Mouse (Mus musculus) MEL (cell line): ENCODE data around the gene Nr1h3. TPM values are rescaled to one million over a fixed set of nuclear protein-coding genes. Genes with fewer than 3 reads are reported as not detected.
A peak's percentile ranks its signal among the peaks of the same experiment; 100 is the strongest.

Source experiments
- DNase-seq: peaks from one replicate; pipeline ENCODE4 v3.0.0; 2011; ENCODE audit warnings: low read depth, low spot score
- H3K27ac ChIP-seq: 2 replicates; pipeline ENCODE4 v1.5.1; 2012; ENCODE audit warnings: low read depth, mild to moderate bottlenecking, control low read depth, low read length, moderate library complexity; ENCODE audit not compliant: control insufficient read depth
- H3K27me3 ChIP-seq, 2 experiments: fragments of 150-350 bp in 1 of 2; sonication (generic) in 1 of 2; 2 replicates each; pipeline ENCODE4 v1.6.1; 2012; ENCODE audit warnings: low read length in 2 of 2, mild to moderate bottlenecking in 2 of 2, improper control_type of control experiment in 1 of 2, moderate library complexity in 1 of 2; ENCODE audit not compliant: insufficient read depth in 2 of 2, control insufficient read depth in 1 of 2
- H3K36me3 ChIP-seq, 2 experiments: 2 replicates each; pipeline ENCODE4 v1.6.1; 2012 to 2014; ENCODE audit warnings: low read length in 2 of 2, improper control_type of control experiment in 1 of 2, inconsistent platforms in 1 of 2, mild to moderate bottlenecking in 1 of 2; ENCODE audit not compliant: insufficient read depth in 2 of 2, control insufficient read depth in 1 of 2
- H3K4me1 ChIP-seq, 2 experiments: fragments of 150-350 bp in 1 of 2; sonication (generic) in 1 of 2; 2 replicates each; pipeline ENCODE4 v1.6.1; 2012; ENCODE audit warnings: low read length in 2 of 2, improper control_type of control experiment in 1 of 2, mild to moderate bottlenecking in 1 of 2; ENCODE audit not compliant: insufficient read depth in 2 of 2, control insufficient read depth in 1 of 2
- H3K4me3 ChIP-seq, 2 experiments: fragments of 150-350 bp in 1 of 2; sonication (generic) in 1 of 2; 2 replicates each; pipeline ENCODE4 v1.5.1; 2012; ENCODE audit warnings: low read depth in 2 of 2, low read length in 2 of 2, mild to moderate bottlenecking in 2 of 2, moderate library complexity in 2 of 2, control low read depth in 1 of 2, improper control_type of control experiment in 1 of 2; ENCODE audit not compliant: control insufficient read depth in 1 of 2, insufficient read depth in 1 of 2
- H3K79me2 ChIP-seq: 2 replicates; pipeline ENCODE4 v1.6.1; 2012; ENCODE audit warnings: mild to moderate bottlenecking, low read length, moderate library complexity; ENCODE audit not compliant: control insufficient read depth, poor library complexity, insufficient read depth
- H3K9ac ChIP-seq: 2 replicates; pipeline ENCODE4 v1.6.1; 2012; ENCODE audit warnings: low read depth, mild to moderate bottlenecking, control low read depth, low read length, moderate library complexity; ENCODE audit not compliant: control insufficient read depth, poor library complexity, severe bottlenecking
- H3K9me3 ChIP-seq: fragments of 150-350 bp; sonication (generic); replicated peaks from 2 replicates; pipeline ENCODE4 v1.6.1; 2012; ENCODE audit warnings: mild to moderate bottlenecking, low read length, improper control_type of control experiment, moderate library complexity; ENCODE audit not compliant: insufficient read depth
- BHLHE40 ChIP-seq: IDR thresholded peaks from 2 replicates; pipeline ENCODE4 v1.6.1; 2012; ENCODE audit warnings: low read depth, mild to moderate bottlenecking, inconsistent platforms, low read length, improper control_type of control experiment, borderline replicate concordance
- CHD1 ChIP-seq: IDR thresholded peaks from 2 replicates; pipeline ENCODE4 v1.6.1; 2012; ENCODE audit warnings: low read depth, mild to moderate bottlenecking, inconsistent platforms, low read length, improper control_type of control experiment
- CTCF ChIP-seq, 3 experiments: IDR thresholded peaks in 2 of 3; conservative IDR thresholded peaks in 1 of 3; 2 replicates each; pipeline ENCODE4 v1.5.1; 2011 to 2012; ENCODE audit warnings: low read length in 3 of 3, low read depth in 2 of 3, mild to moderate bottlenecking in 2 of 3, improper control_type of control experiment in 1 of 3, inconsistent platforms in 1 of 3, mixed read lengths in 1 of 3, moderate library complexity in 1 of 3; ENCODE audit not compliant: control insufficient read depth in 1 of 3, insufficient read depth in 1 of 3, poor library complexity in 1 of 3, severe bottlenecking in 1 of 3
- EP300 ChIP-seq, 2 experiments: IDR thresholded peaks; 2 replicates each; pipeline ENCODE4 v1.6.1; 2011; ENCODE audit warnings: improper control_type of control experiment in 2 of 2, low read length in 2 of 2, low read depth in 1 of 2, mild to moderate bottlenecking in 1 of 2
- GABPA ChIP-seq: IDR thresholded peaks from 2 replicates; pipeline ENCODE4 v1.6.1; 2012; ENCODE audit warnings: low read depth, mild to moderate bottlenecking, inconsistent platforms, low read length, improper control_type of control experiment, moderate library complexity
- GATA1 ChIP-seq: IDR thresholded peaks from 2 replicates; pipeline ENCODE4 v1.6.1; 2011; ENCODE audit warnings: low read depth, low read length, improper control_type of control experiment
- HCFC1 ChIP-seq: IDR thresholded peaks from 2 replicates; pipeline ENCODE4 v1.6.1; 2012; ENCODE audit warnings: low read depth, mild to moderate bottlenecking, inconsistent platforms, low read length, improper control_type of control experiment, moderate library complexity
- KAT2A ChIP-seq: conservative IDR thresholded peaks from 2 replicates; pipeline ENCODE4 v1.6.1; 2012; ENCODE audit warnings: low read depth, low read length, improper control_type of control experiment, inconsistent platforms
- MAFK ChIP-seq: IDR thresholded peaks from 2 replicates; pipeline ENCODE4 v1.6.1; 2011; ENCODE audit warnings: low read depth, mild to moderate bottlenecking, low read length, improper control_type of control experiment, borderline replicate concordance
- MAX ChIP-seq: IDR thresholded peaks from 2 replicates; pipeline ENCODE4 v1.6.1; 2011; ENCODE audit warnings: low read length, improper control_type of control experiment
- MAZ ChIP-seq: IDR thresholded peaks from 2 replicates; pipeline ENCODE4 v1.6.1; 2012; ENCODE audit warnings: low read depth, mild to moderate bottlenecking, inconsistent platforms, low read length, improper control_type of control experiment
- MEF2A ChIP-seq: IDR thresholded peaks from 2 replicates; pipeline ENCODE4 v1.6.1; 2014; ENCODE audit warnings: low read depth, mild to moderate bottlenecking, inconsistent platforms, low read length, improper control_type of control experiment; ENCODE audit not compliant: poor library complexity, insufficient replicate concordance, severe bottlenecking; ENCODE audit errors: extremely low read depth
- MXI1 ChIP-seq: IDR thresholded peaks from 2 replicates; pipeline ENCODE4 v1.6.1; 2011; ENCODE audit warnings: mild to moderate bottlenecking, low read depth, low read length, improper control_type of control experiment
- MYC ChIP-seq: IDR thresholded peaks from 2 replicates; pipeline ENCODE4 v1.6.1; 2011; ENCODE audit warnings: low read depth, mild to moderate bottlenecking, low read length, improper control_type of control experiment, moderate library complexity
- NELFE ChIP-seq: IDR thresholded peaks from 2 replicates; pipeline ENCODE4 v1.6.1; 2011; ENCODE audit warnings: low read depth, low read length, improper control_type of control experiment
- NRF1 ChIP-seq: IDR thresholded peaks from 2 replicates; pipeline ENCODE4 v1.6.1; 2014; ENCODE audit warnings: low read depth, mild to moderate bottlenecking, inconsistent platforms, low read length, improper control_type of control experiment, moderate library complexity; ENCODE audit not compliant: poor library complexity, insufficient read depth, severe bottlenecking
- POLR2A ChIP-seq, 2 experiments: IDR thresholded peaks; 2 replicates each; pipeline ENCODE4 v1.6.1; 2011 to 2012; ENCODE audit warnings: low read length in 2 of 2, mild to moderate bottlenecking in 2 of 2, control low read depth in 1 of 2, improper control_type of control experiment in 1 of 2, low read depth in 1 of 2, moderate library complexity in 1 of 2; ENCODE audit not compliant: control insufficient read depth in 1 of 2, insufficient read depth in 1 of 2, poor library complexity in 1 of 2
- POLR2AphosphoS2 ChIP-seq: IDR thresholded peaks from 2 replicates; pipeline ENCODE4 v1.6.1; 2011; ENCODE audit warnings: low read length, improper control_type of control experiment
- POLR2AphosphoS5 ChIP-seq: IDR thresholded peaks from 2 replicates; pipeline ENCODE4 v1.6.1; 2012; ENCODE audit warnings: low read depth, borderline replicate concordance, mild to moderate bottlenecking, inconsistent platforms, low read length, moderate library complexity, mixed read lengths
- RAD21 ChIP-seq: IDR thresholded peaks from 2 replicates; pipeline ENCODE4 v1.6.1; 2011; ENCODE audit warnings: mild to moderate bottlenecking, low read depth, low read length, improper control_type of control experiment
- SIN3A ChIP-seq: IDR thresholded peaks from 2 replicates; pipeline ENCODE4 v1.6.1; 2012; ENCODE audit warnings: low read length, improper control_type of control experiment, inconsistent platforms
- TAL1 ChIP-seq: IDR thresholded peaks from 2 replicates; pipeline ENCODE4 v1.6.1; 2012; ENCODE audit warnings: mild to moderate bottlenecking, inconsistent platforms, low read length, moderate library complexity, mixed read lengths
- TBP ChIP-seq: IDR thresholded peaks from 2 replicates; pipeline ENCODE4 v1.8.0; 2011; ENCODE audit warnings: low read depth, low read length, improper control_type of control experiment
- TCF12 ChIP-seq: IDR thresholded peaks from 2 replicates; pipeline ENCODE4 v1.6.1; 2014; ENCODE audit warnings: low read depth, mild to moderate bottlenecking, inconsistent platforms, low read length, improper control_type of control experiment, moderate library complexity
- USF2 ChIP-seq, 2 experiments: IDR thresholded peaks; 2 replicates each; pipeline ENCODE4 v1.6.1; 2011 to 2012; ENCODE audit warnings: improper control_type of control experiment in 2 of 2, low read length in 2 of 2, borderline replicate concordance in 1 of 2, inconsistent platforms in 1 of 2, low read depth in 1 of 2, mild to moderate bottlenecking in 1 of 2; ENCODE audit not compliant: insufficient read depth in 1 of 2
- ZC3H11A ChIP-seq: IDR thresholded peaks from 2 replicates; pipeline ENCODE4 v1.6.1; 2012; ENCODE audit warnings: low read depth, mild to moderate bottlenecking, inconsistent platforms, low read length, improper control_type of control experiment
- ZMIZ1 ChIP-seq: IDR thresholded peaks from 2 replicates; pipeline ENCODE4 v1.6.1; 2012; ENCODE audit warnings: low read depth, mild to moderate bottlenecking, inconsistent platforms, low read length, improper control_type of control experiment, moderate library complexity
- ZNF384 ChIP-seq: IDR thresholded peaks from 2 replicates; pipeline ENCODE4 v1.6.1; 2012; ENCODE audit warnings: low read depth, mild to moderate bottlenecking, inconsistent platforms, low read length, improper control_type of control experiment
- polyA plus RNA-seq, 2 experiments: library from polyadenylated mRNA; stranded (reverse) in 1 of 2; unstranded in 1 of 2; fragments of >175 nt in 1 of 2; fragments of >200 nt in 1 of 2; gene quantifications; 2 replicates each; pipeline versions ENCODE4 v1.2.1 to v1.2.4; 2012; ENCODE audit warnings: low replicate concordance in 2 of 2, low read depth in 1 of 2; ENCODE audit not compliant: insufficient read length in 2 of 2, insufficient read depth in 1 of 2, missing spikeins in 1 of 2
- total RNA-seq: library from RNA; depleted of rRNA; stranded (reverse); fragments of 300-350 nt; gene quantifications from 2 replicates; pipeline ENCODE4 v1.2.3, GENCODE M21; 2012

Nr1h3 gene
- total and polyA plus RNA-seq, 3 experiments: 3.5 to 6.9 TPM; not detected in 1

GRCm38 (mm10) chr2:91196577-91197001, 6.0 kb downstream of the Nr1h3 start:
- Histone ChIP-seq H3K79me2 (no peaks in the 10 kb centered on the region), H3K9ac (no peak overlapping the region), H3K4me3 (no peak overlapping the region), H3K27me3 (no peaks in the 10 kb centered on the region), H3K36me3 (peaks cover 0 to 9% of the 10 kb centered on the region in 2 experiments; a peak in 2 of 4 replicates), H3K27ac (no peak overlapping the region), H3K9me3 (no peaks in the 10 kb centered on the region), H3K4me1 (peaks cover 6 to 12% of the 10 kb centered on the region in 2 experiments)
- no peak for DNase-seq
- TF ChIP-seq MAX (no peak), USF2 (IDR thresholded peaks at IDR 0.05; ENCODE audit: borderline replicate concordance in 1 of 2, insufficient read depth in 1 of 2, low read depth in 1 of 2, low read length in 2 of 2) (no peak), CHD1 (no peak), GATA1 (no peak), POLR2A (IDR thresholded peaks at IDR 0.05; ENCODE audit: control insufficient read depth in 1 of 2, insufficient read depth in 1 of 2, low read depth in 1 of 2, low read length in 2 of 2, poor library complexity in 1 of 2) (no peak), KAT2A (no peak), CTCF (IDR thresholded peaks at IDR 0.05 in 2 of 3, conservative IDR thresholded peaks at IDR 0.05 in 1 of 3; ENCODE audit: control insufficient read depth in 1 of 3, insufficient read depth in 1 of 3, low read depth in 2 of 3, low read length in 3 of 3, poor library complexity in 1 of 3, severe bottlenecking in 1 of 3) (no peak), POLR2AphosphoS5 (no peak), BHLHE40 (no peak), TAL1 (no peak), ZC3H11A (no peak), NRF1 (no peak), HCFC1 (no peak), MYC (no peak), MEF2A (no peak), MAFK (no peak), NELFE (no peak), TBP (no peak), ZNF384 (no peak)

GRCm38 (mm10) chr2:91194624-91195332, 7.9 kb downstream of the Nr1h3 start:
- Histone ChIP-seq H3K9ac (peak overlapping the region; percentile 82), H3K4me1 (peaks cover 6 to 12% of the 10 kb centered on the region in 2 experiments), H3K36me3 (peaks cover 0 to 8% of the 10 kb centered on the region in 2 experiments; a peak in 2 of 4 replicates), H3K79me2 (no peaks in the 10 kb centered on the region), H3K27me3 (no peaks in the 10 kb centered on the region), H3K27ac (peak overlapping the region; percentile 37), H3K4me3 (peak overlapping the region; percentile 68 to 90), H3K9me3 (no peaks in the 10 kb centered on the region)
- DNase-seq: peak; percentile 85
- no peak for TF ChIP-seq EP300 (IDR thresholded peaks at IDR 0.05; ENCODE audit: low read depth in 1 of 2, low read length in 2 of 2)
- TF ChIP-seq BHLHE40: no peak
- no peak for TF ChIP-seq MYC
- no peak for TF ChIP-seq POLR2AphosphoS2
- no peak for TF ChIP-seq USF2 (IDR thresholded peaks at IDR 0.05; ENCODE audit: borderline replicate concordance in 1 of 2, insufficient read depth in 1 of 2, low read depth in 1 of 2, low read length in 2 of 2)
- no peak; the same call in 1 of the 2 replicates for TF ChIP-seq TCF12
- TF ChIP-seq MXI1: no peak
- peak; percentile 84 for TF ChIP-seq RAD21
- TF ChIP-seq ZMIZ1: no peak
- TF ChIP-seq ZNF384: no peak
- TF ChIP-seq MAZ: no peak
- no peak for TF ChIP-seq GATA1
- no peak for TF ChIP-seq MAX
- TF ChIP-seq HCFC1: 0 out of 2 replicates have a peak, but pooled peaks have one; percentile 21
- TF ChIP-seq NELFE: 0 out of 2 replicates have a peak, but pooled peaks have one; percentile 7
- TF ChIP-seq MAFK: no peak
- no peak for TF ChIP-seq KAT2A
- peak; percentile 25; the same call in 1 of the 2 replicates for TF ChIP-seq SIN3A
- TF ChIP-seq GABPA: no peak
